Mouse (Mus musculus): ENCODE results near the gene Apoa2. TPM values are rescaled to one million over a fixed set of nuclear protein-coding genes. Genes with fewer than 3 reads are reported as not detected.
A peak's percentile ranks its signal among the peaks of the same experiment; 100 is the strongest.

The Apoa2 gene
- total and polyA plus RNA-seq, 2 experiments from 2014 or later: 2.0 to 2.7 TPM

DNA sequence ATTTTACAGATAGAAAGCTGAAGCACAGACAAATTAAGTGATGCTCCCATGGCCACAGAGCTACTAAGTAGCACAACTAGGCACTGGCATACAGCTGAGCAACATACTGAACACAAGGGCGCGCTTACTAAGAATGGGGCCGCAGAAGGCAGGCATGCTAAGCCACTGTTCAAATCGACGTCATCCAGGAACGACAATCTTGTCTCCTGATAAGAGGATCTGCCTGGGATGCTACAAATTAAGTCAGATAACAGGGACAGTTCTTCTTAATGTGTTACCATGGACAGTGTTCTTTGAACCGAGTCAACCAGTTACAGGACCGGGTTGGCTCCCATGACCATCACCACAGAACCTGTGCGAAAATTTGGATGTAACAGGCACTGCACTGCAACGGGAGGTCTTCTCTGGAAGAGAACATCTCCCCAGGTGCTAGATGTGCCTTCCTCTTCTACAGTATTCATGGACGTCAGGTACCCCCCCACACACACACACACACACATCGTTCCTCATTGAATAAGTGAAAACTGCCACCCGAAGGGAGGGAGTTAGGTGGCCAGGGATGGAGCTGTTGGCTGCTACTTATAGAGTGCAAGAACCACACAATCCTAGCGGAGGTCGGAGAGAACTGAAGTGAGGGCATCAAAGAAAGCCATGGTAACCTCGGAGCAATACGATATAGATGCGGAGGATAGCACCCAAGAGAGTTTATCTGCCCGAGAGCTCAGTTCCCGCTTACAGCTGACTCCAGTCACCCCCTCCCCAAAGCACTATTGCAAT, 29.6 kb upstream of the Apoa2 start:
- no peaks in the 10 kb centered on the region for H3K36me3 ChIP-seq (ENCODE audit: insufficient read depth)

DNA sequence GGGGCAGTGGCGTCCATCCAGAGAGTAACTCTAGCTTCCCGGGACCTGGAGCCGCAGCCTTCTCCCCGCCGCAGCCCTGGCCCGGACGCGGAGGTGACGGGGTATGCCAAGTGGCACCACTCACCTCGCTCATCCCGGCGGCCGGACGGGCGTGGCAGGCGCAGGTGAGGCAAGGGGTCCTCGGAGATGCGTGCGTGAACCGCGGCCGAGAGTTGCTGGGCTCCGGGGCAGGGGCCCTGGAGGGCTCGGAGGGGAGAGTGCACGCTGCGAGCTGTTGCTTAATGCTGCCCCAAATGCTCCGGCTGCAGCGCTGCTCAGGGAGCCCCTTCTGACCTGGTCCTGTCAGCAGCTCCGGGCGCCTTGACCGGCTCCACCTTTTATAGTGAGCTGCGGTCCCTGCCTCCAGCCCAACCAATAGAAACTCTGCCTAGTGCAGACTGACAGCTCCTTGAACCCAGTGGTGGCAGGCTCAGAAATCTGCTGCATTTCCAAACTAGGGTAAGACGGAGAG, 28.9 kb upstream of the Apoa2 start, which contains the start of gene Pcp4l1:
Pcp4l1 (minus strand) TSS at position 382 of the 511 bp plus-strand sequence.
- H3K4me1 ChIP-seq (ENCODE audit: insufficient read depth): peaks cover 10% of the 10 kb centered on the region; the same call in 1 of the 2 replicates
- ATAC-seq: peak; percentile 92

More for the DNA sequence above, 29.6 kb upstream of the Apoa2 start:
- Histone ChIP-seq H3K27ac (ENCODE audit: low read depth, low read length) (no peak overlapping the region), H3K4me2 (ENCODE audit: low read depth) (peak overlapping the region; percentile 100), H3K9ac (peak overlapping the region; percentile 56), H3K4me3 (ENCODE audit: low read depth, low read length) (peak overlapping the region; percentile 56), H3K9me3 (ENCODE audit: low read length) (no peaks in the 10 kb centered on the region), H3K4me1 (ENCODE audit: insufficient read depth) (peaks cover 10% of the 10 kb centered on the region; the same call in 1 of the 2 replicates), H3K27me3 (ENCODE audit: insufficient read depth, low read length) (peaks cover 31% of the 10 kb centered on the region)
- 6% methylated on average over 20 of the region's 20 CpGs for WGBS
- DNase-seq: peak; percentile 21
- TF ChIP-seq CTCF (IDR thresholded peaks at IDR 0.05; ENCODE audit: low read depth): no peak
- ATAC-seq: peak; percentile 43; the same call in 1 of the 2 replicates

DNA sequence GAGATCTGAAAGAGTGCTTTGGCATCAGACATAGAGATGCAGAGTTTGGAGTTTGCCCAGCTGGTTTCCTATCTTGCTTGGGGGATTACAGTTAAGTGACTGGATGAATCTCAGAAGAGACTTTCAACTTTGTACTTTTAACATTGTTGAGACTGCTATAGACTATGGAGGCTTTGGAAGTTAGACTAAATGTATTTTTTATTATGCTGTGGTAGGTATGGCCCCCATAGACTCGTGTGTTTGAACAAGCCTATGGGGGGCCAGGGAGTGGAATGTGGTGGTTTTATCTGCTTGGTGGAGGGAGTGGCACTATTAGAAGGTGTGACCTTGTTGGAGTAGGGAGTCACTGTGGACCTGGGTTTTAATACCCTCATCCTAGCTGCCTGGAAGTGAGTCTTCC, 25.3 kb upstream of the Apoa2 start:
- WGBS: 54% methylated on average over 1 of the region's 1 CpGs
- no peak for TF ChIP-seq CTCF (IDR thresholded peaks at IDR 0.05; ENCODE audit: low read depth)
- ATAC-seq (no peak), DNase-seq (no peak)
- H3K9me3 ChIP-seq (ENCODE audit: low read length): no peaks in the 10 kb centered on the region
- H3K27ac ChIP-seq (ENCODE audit: low read depth, low read length): no peak overlapping the region
- H3K27me3 ChIP-seq (ENCODE audit: insufficient read depth, low read length): peaks cover 10% of the 10 kb centered on the region
- no peaks in the 10 kb centered on the region for H3K36me3 ChIP-seq (ENCODE audit: insufficient read depth)
- no peak overlapping the region for H3K4me3 ChIP-seq (ENCODE audit: low read depth, low read length)
- no peak overlapping the region for H3K9ac ChIP-seq
- H3K4me2 ChIP-seq (ENCODE audit: low read depth): no peak overlapping the region
- H3K4me1 ChIP-seq (ENCODE audit: insufficient read depth): 0 out of 2 replicates have a peak, but pooled peaks cover 5% of the 10 kb centered on the region

More for the DNA sequence above, 28.9 kb upstream of the Apoa2 start, which contains the start of gene Pcp4l1:
- H3K9me3 ChIP-seq (ENCODE audit: low read length): no peaks in the 10 kb centered on the region
- peak; percentile 62 for DNase-seq
- no peak within 1 kb of the TSS for H3K27ac ChIP-seq (ENCODE audit: low read depth, low read length)
- peak within 1 kb of the TSS; percentile 56 for H3K9ac ChIP-seq
- 2% methylated on average over 33 of the region's 33 CpGs for WGBS
- H3K4me2 ChIP-seq (ENCODE audit: low read depth): peak within 1 kb of the TSS; percentile 100
- peak; percentile 3; the same call in 1 of the 2 replicates for TF ChIP-seq CTCF (IDR thresholded peaks at IDR 0.05; ENCODE audit: low read depth)
- H3K27me3 ChIP-seq (ENCODE audit: insufficient read depth, low read length): peaks cover 31% of the 10 kb centered on the region
- H3K36me3 ChIP-seq (ENCODE audit: insufficient read depth): no peaks in the 10 kb centered on the region
- peak within 1 kb of the TSS; percentile 56 for H3K4me3 ChIP-seq (ENCODE audit: low read depth, low read length)

DNA sequence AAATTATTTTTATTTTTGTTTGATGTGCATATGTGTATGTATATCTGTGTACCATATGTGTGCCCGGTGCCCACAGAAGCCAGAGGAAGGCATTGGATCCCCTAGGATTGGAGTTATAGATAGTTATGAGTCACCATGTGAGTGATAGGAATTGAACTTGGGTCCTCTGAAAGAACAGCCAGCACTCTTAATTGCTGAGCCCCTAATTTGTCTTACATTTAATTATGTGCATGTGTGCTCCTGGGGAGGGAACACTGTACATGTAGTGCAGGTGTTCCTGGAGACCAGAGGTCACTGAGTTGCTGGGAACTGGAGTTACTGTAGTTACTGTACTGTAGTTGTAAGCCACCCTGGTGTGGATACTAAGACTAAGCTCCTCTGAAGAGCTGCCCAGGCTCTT, 24.1 kb upstream of the Apoa2 start:
- Histone ChIP-seq H3K9ac (no peak overlapping the region), H3K36me3 (ENCODE audit: insufficient read depth) (no peaks in the 10 kb centered on the region), H3K9me3 (ENCODE audit: low read length) (no peaks in the 10 kb centered on the region), H3K4me1 (ENCODE audit: insufficient read depth) (0 out of 2 replicates have a peak, but pooled peaks cover under 1% of the 10 kb centered on the region), H3K27ac (ENCODE audit: low read depth, low read length) (no peak overlapping the region), H3K4me3 (ENCODE audit: low read depth, low read length) (no peak overlapping the region), H3K4me2 (ENCODE audit: low read depth) (no peak overlapping the region), H3K27me3 (ENCODE audit: insufficient read depth, low read length) (peaks cover 9% of the 10 kb centered on the region; the same call in 1 of the 2 replicates)
- DNase-seq (no peak), ATAC-seq (no peak)
- no peak for TF ChIP-seq CTCF (IDR thresholded peaks at IDR 0.05; ENCODE audit: low read depth)
- 96% methylated on average over 1 of the region's 1 CpGs for WGBS

DNA sequence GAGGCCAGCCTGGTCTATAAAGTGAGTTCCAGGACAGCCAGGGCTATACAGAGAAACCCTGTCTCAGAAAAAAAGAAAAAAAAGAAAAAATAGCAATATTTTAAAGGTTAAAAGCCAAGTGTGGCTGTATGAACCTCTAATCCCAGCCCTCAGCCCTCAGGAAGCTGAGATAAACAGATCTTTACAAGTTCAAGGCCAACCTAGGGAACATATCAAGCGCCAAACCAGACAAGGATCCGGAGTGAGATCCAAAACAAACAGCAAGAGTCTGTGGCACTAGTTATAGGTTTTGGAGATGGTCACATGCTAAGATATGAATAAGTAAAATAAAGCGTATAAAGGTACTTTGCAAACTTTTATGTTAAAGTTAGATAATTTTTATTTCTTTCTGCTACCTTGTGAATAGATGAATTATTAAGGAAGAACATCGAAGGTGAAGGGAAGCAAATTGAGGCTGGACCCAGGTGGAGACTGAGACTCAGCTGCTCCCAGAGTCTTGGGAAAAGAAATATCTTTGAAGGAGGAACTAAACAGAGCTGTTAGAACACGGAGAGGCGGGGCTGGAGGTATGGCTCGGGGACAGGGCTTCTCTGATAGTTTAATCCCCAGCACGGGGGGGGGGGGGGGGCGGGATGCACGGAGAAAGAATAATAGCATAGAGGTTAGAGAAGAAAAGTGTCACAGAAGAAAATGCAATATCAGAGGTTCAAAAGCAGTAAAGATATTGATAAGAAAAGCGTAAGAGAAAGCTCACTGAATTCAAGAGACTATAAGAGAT, 21.2 kb upstream of the Apoa2 start:
- Histone ChIP-seq H3K4me1 (ENCODE audit: insufficient read depth) (no peaks in the 10 kb centered on the region), H3K27me3 (ENCODE audit: insufficient read depth, low read length) (no peaks in the 10 kb centered on the region), H3K9me3 (ENCODE audit: low read length) (no peaks in the 10 kb centered on the region), H3K36me3 (ENCODE audit: insufficient read depth) (no peaks in the 10 kb centered on the region), H3K9ac (no peak overlapping the region), H3K27ac (ENCODE audit: low read depth, low read length) (no peak overlapping the region), H3K4me3 (ENCODE audit: low read depth, low read length) (no peak overlapping the region), H3K4me2 (ENCODE audit: low read depth) (no peak overlapping the region)
- ATAC-seq (no peak), DNase-seq (no peak)
- WGBS: 53% methylated on average over 11 of the region's 11 CpGs
- no peak for TF ChIP-seq CTCF (IDR thresholded peaks at IDR 0.05; ENCODE audit: low read depth)

DNA sequence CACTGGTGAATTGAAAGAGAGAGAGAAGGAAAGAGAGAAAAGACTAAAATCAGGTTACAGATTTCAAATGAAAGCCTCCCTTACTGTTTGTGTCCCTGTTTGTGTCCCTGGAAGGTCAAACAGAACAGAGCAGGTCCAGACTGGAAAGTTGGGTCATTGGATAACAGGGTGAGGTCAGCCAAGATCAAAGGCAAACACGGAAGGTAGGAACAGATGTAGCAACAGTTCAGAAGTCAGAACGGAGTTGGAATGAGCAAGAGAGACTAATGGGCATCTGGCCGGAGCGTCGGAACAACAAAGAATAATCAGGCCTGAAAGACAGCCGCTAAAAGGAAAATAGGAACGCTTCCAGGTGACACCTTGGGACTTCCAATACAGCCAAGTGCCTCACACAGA, 20.6 kb upstream of the Apoa2 start:
- no peak overlapping the region for H3K4me3 ChIP-seq (ENCODE audit: low read depth, low read length)
- TF ChIP-seq CTCF (IDR thresholded peaks at IDR 0.05; ENCODE audit: low read depth): no peak
- no peak overlapping the region for H3K9ac ChIP-seq
- H3K27me3 ChIP-seq (ENCODE audit: insufficient read depth, low read length): no peaks in the 10 kb centered on the region
- H3K9me3 ChIP-seq (ENCODE audit: low read length): no peaks in the 10 kb centered on the region
- 66% methylated on average over 7 of the region's 7 CpGs for WGBS
- no peaks in the 10 kb centered on the region for H3K36me3 ChIP-seq (ENCODE audit: insufficient read depth)
- no peak overlapping the region for H3K27ac ChIP-seq (ENCODE audit: low read depth, low read length)
- H3K4me1 ChIP-seq (ENCODE audit: insufficient read depth): no peaks in the 10 kb centered on the region
- DNase-seq: no peak
- no peak overlapping the region for H3K4me2 ChIP-seq (ENCODE audit: low read depth)
- no peak for ATAC-seq

All from forebrain, postnatal 0 days (tissue).